Mouse (Mus musculus): ENCODE data around the gene Pkn1. TPM values are rescaled to one million over a fixed set of nuclear protein-coding genes. Genes with fewer than 3 reads are reported as not detected.

Pkn1 gene
- polyA plus RNA-seq, 1 experiment from 2014 or later = 28.8 TPM

DNA sequence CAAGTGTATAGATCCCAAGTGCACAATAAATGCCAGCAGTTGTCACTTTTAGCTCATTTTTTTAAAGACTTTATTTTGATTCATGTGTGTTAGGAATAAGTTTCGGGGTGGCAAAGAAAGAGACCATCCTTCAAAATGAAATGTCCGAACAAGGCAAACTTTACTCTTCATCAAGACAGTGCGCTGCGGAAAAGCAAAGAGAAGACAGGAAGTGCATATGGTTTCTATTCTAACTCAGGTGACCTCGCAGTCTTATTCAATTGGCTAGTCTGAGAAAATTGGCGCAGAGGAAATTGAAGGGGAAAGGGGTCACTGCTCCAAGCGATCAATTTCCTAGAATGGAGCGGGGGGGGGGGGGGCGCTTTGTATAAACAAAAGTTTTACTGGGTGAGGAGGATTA is 587 bp upstream of the Pkn1 start:
- no peaks in the 10 kb centered on the region for H3K36me3 ChIP-seq (ENCODE audit: control insufficient read depth, insufficient read depth, low read length)
- peak overlapping the region; percentile 88; the same call in 1 of the 2 replicates for H3K9ac ChIP-seq (ENCODE audit: low read length)
- 10% methylated on average over 9 of the region's 9 CpGs for WGBS
- peak overlapping the region; percentile 85 for H3K4me2 ChIP-seq (ENCODE audit: low read depth, severe bottlenecking)
- peak overlapping the region; percentile 80 for H3K4me3 ChIP-seq (ENCODE audit: low read depth, low read length)
- H3K4me1 ChIP-seq (ENCODE audit: control insufficient read depth, insufficient read depth, low read length) = peaks cover 13% of the 10 kb centered on the region
- no peak for DNase-seq (ENCODE audit: low spot score)
- H3K27ac ChIP-seq (replicated peaks; ENCODE audit: low read depth, low read length) = peak overlapping the region; percentile 70
- H3K27me3 ChIP-seq (ENCODE audit: control insufficient read depth, insufficient read depth, low read length) = no peaks in the 10 kb centered on the region
- no peaks in the 10 kb centered on the region for H3K9me3 ChIP-seq (ENCODE audit: control insufficient read depth, low read length)
- no peak for ATAC-seq (ENCODE audit: insufficient number of reproducible peaks, low FRiP score, low TSS enrichment, low read depth)

DNA sequence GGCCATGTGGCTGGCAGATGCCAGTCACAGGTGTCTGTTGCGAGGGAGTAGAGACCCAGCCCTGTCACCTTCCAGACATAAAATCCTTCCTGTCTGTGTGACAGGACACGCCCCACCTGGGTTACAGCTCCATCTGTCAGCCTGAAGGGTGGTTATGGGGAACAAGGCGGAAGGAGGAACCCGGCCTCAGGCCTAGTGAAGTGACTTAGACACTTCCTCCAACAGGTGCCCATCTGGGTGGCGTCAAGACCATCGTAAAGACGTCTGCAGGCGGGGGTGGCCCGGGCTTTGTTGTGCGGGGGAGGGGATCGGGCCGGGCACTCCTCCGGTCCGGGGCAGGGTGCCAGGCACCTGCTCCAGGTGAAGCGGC is 703 bp downstream of the Pkn1 start:
- ATAC-seq (ENCODE audit: insufficient number of reproducible peaks, low FRiP score, low TSS enrichment, low read depth) = 0 out of 2 replicates have a peak, but pooled peaks have one; percentile 37
- H3K4me1 ChIP-seq (ENCODE audit: control insufficient read depth, insufficient read depth, low read length) = peaks cover 13% of the 10 kb centered on the region
- peak overlapping the region; percentile 88 for H3K9ac ChIP-seq (ENCODE audit: low read length)
- H3K4me2 ChIP-seq (ENCODE audit: low read depth, severe bottlenecking) = peak overlapping the region; percentile 85
- H3K9me3 ChIP-seq (ENCODE audit: control insufficient read depth, low read length) = no peaks in the 10 kb centered on the region
- DNase-seq (ENCODE audit: low spot score) = peak; percentile 49
- H3K27me3 ChIP-seq (ENCODE audit: control insufficient read depth, insufficient read depth, low read length) = no peaks in the 10 kb centered on the region
- WGBS = under 1% methylated on average over 15 of the region's 15 CpGs
- no peak overlapping the region for H3K27ac ChIP-seq (replicated peaks; ENCODE audit: low read depth, low read length)
- H3K4me3 ChIP-seq (ENCODE audit: low read depth, low read length) = peak overlapping the region; percentile 80
- H3K36me3 ChIP-seq (ENCODE audit: control insufficient read depth, insufficient read depth, low read length) = no peaks in the 10 kb centered on the region

GRCm38 (mm10) chr8:83697374-83698220 is 1.4 kb downstream of the Pkn1 start:
- no peak overlapping the region for H3K27ac ChIP-seq (replicated peaks; ENCODE audit: low read depth, low read length)
- peaks cover 13% of the 10 kb centered on the region for H3K4me1 ChIP-seq (ENCODE audit: control insufficient read depth, insufficient read depth, low read length)
- H3K9me3 ChIP-seq (ENCODE audit: control insufficient read depth, low read length) = no peaks in the 10 kb centered on the region
- H3K27me3 ChIP-seq (ENCODE audit: control insufficient read depth, insufficient read depth, low read length) = no peaks in the 10 kb centered on the region
- WGBS = 46% methylated on average over 19 of the region's 19 CpGs
- peak overlapping the region; percentile 85 for H3K4me2 ChIP-seq (ENCODE audit: low read depth, severe bottlenecking)
- H3K36me3 ChIP-seq (ENCODE audit: control insufficient read depth, insufficient read depth, low read length) = no peaks in the 10 kb centered on the region; the same call in 1 of the 2 replicates
- peak overlapping the region; percentile 88 for H3K9ac ChIP-seq (ENCODE audit: low read length)
- ATAC-seq (ENCODE audit: insufficient number of reproducible peaks, low FRiP score, low TSS enrichment, low read depth) (no peak), DNase-seq (ENCODE audit: low spot score) (no peak)
- H3K4me3 ChIP-seq (ENCODE audit: low read depth, low read length) = peak overlapping the region; percentile 80

GRCm38 (mm10) chr8:83695351-83696106 is 3.5 kb downstream of the Pkn1 start:
- WGBS = 83% methylated on average over 13 of the region's 17 CpGs

GRCm38 (mm10) chr8:83694369-83695160 is 4.4 kb downstream of the Pkn1 start:
- Histone ChIP-seq H3K27ac (replicated peaks; ENCODE audit: low read depth, low read length) (no peak overlapping the region), H3K9ac (ENCODE audit: low read length) (no peak overlapping the region), H3K4me2 (ENCODE audit: low read depth, severe bottlenecking) (no peak overlapping the region), H3K36me3 (ENCODE audit: control insufficient read depth, insufficient read depth, low read length) (peaks cover 10% of the 10 kb centered on the region; the same call in 1 of the 2 replicates), H3K4me1 (ENCODE audit: control insufficient read depth, insufficient read depth, low read length) (peaks cover 10% of the 10 kb centered on the region), H3K27me3 (ENCODE audit: control insufficient read depth, insufficient read depth, low read length) (no peaks in the 10 kb centered on the region), H3K9me3 (ENCODE audit: control insufficient read depth, low read length) (no peaks in the 10 kb centered on the region), H3K4me3 (ENCODE audit: low read depth, low read length) (no peak overlapping the region)
- no peak for DNase-seq (ENCODE audit: low spot score)
- 87% methylated on average over 11 of the region's 11 CpGs for WGBS
- no peak for ATAC-seq (ENCODE audit: insufficient number of reproducible peaks, low FRiP score, low TSS enrichment, low read depth)

More at GRCm38 (mm10) chr8:83695351-83696106, 3.5 kb downstream of the Pkn1 start:
- H3K27ac ChIP-seq (replicated peaks; ENCODE audit: low read depth, low read length) = no peak overlapping the region
- H3K4me3 ChIP-seq (ENCODE audit: low read depth, low read length) = no peak overlapping the region
- no peaks in the 10 kb centered on the region for H3K9me3 ChIP-seq (ENCODE audit: control insufficient read depth, low read length)
- ATAC-seq (ENCODE audit: insufficient number of reproducible peaks, low FRiP score, low TSS enrichment, low read depth) (no peak), DNase-seq (ENCODE audit: low spot score) (no peak)
- peaks cover 10% of the 10 kb centered on the region; the same call in 1 of the 2 replicates for H3K36me3 ChIP-seq (ENCODE audit: control insufficient read depth, insufficient read depth, low read length)
- no peak overlapping the region for H3K4me2 ChIP-seq (ENCODE audit: low read depth, severe bottlenecking)
- H3K4me1 ChIP-seq (ENCODE audit: control insufficient read depth, insufficient read depth, low read length) = peaks cover 13% of the 10 kb centered on the region
- no peak overlapping the region for H3K9ac ChIP-seq (ENCODE audit: low read length)
- no peaks in the 10 kb centered on the region for H3K27me3 ChIP-seq (ENCODE audit: control insufficient read depth, insufficient read depth, low read length)

GRCm38 (mm10) chr8:83693609-83694236 is 5.3 kb downstream of the Pkn1 start:
- H3K4me1 ChIP-seq (ENCODE audit: control insufficient read depth, insufficient read depth, low read length) = peaks cover 10% of the 10 kb centered on the region
- ATAC-seq (ENCODE audit: insufficient number of reproducible peaks, low FRiP score, low TSS enrichment, low read depth) (no peak), DNase-seq (ENCODE audit: low spot score) (no peak)
- H3K9me3 ChIP-seq (ENCODE audit: control insufficient read depth, low read length) = no peaks in the 10 kb centered on the region
- no peak overlapping the region for H3K4me3 ChIP-seq (ENCODE audit: low read depth, low read length)
- WGBS = 85% methylated on average over 10 of the region's 10 CpGs
- no peak overlapping the region for H3K9ac ChIP-seq (ENCODE audit: low read length)
- no peak overlapping the region for H3K4me2 ChIP-seq (ENCODE audit: low read depth, severe bottlenecking)
- H3K36me3 ChIP-seq (ENCODE audit: control insufficient read depth, insufficient read depth, low read length) = peaks cover 12% of the 10 kb centered on the region; the same call in 1 of the 2 replicates
- no peak overlapping the region for H3K27ac ChIP-seq (replicated peaks; ENCODE audit: low read depth, low read length)
- no peaks in the 10 kb centered on the region for H3K27me3 ChIP-seq (ENCODE audit: control insufficient read depth, insufficient read depth, low read length)

GRCm38 (mm10) chr8:83689264-83689663 is 9.7 kb downstream of the Pkn1 start:
- DNase-seq (ENCODE audit: low spot score) (no peak), ATAC-seq (ENCODE audit: insufficient number of reproducible peaks, low FRiP score, low TSS enrichment, low read depth) (no peak)
- H3K4me2 ChIP-seq (ENCODE audit: low read depth, severe bottlenecking) = no peak overlapping the region
- H3K9ac ChIP-seq (ENCODE audit: low read length) = no peak overlapping the region
- peaks cover 12% of the 10 kb centered on the region; the same call in 1 of the 2 replicates for H3K36me3 ChIP-seq (ENCODE audit: control insufficient read depth, insufficient read depth, low read length)
- H3K27ac ChIP-seq (replicated peaks; ENCODE audit: low read depth, low read length) = no peak overlapping the region
- no peaks in the 10 kb centered on the region for H3K27me3 ChIP-seq (ENCODE audit: control insufficient read depth, insufficient read depth, low read length)
- H3K4me1 ChIP-seq (ENCODE audit: control insufficient read depth, insufficient read depth, low read length) = no peaks in the 10 kb centered on the region
- no peaks in the 10 kb centered on the region for H3K9me3 ChIP-seq (ENCODE audit: control insufficient read depth, low read length)
- WGBS = 90% methylated on average over 6 of the region's 6 CpGs
- no peak overlapping the region for H3K4me3 ChIP-seq (ENCODE audit: low read depth, low read length)
